Mouse (Mus musculus): ENCODE measurements around the gene Pcyox1. TPM values are rescaled to one million over a fixed set of nuclear protein-coding genes. Genes with fewer than 3 reads are reported as not detected.
"Not testable (repeated sequence)": the region's sequence is repeated elsewhere in the genome, so short reads cannot be mapped to it uniquely, and the experiment has no call there.

The Pcyox1 gene
- polyA plus RNA-seq, 1 experiment, result 4.8 TPM

DNA sequence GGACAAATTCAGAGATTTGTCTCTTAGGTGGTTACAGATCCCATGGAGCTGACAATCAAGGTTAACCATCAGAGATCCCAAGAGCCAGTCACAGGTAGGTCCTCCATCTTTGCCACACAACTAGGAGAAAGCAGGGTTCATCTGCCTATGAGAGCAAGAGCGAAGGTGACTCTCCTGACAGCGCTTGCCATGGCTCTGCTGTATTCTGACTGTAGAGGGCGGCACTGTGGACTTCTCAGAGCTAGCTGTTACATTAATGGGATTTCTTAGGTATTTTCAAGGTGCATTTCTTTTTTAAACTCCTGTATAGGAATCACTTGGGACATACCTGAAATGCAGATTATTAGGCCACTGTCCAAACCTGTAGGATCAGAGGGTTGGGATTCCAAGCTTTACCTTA, 42.0 kb downstream of the Pcyox1 start:
- Histone ChIP-seq H3K27me3 (ENCODE audit: control insufficient read depth, insufficient read depth, low read length) (no peaks in the 10 kb centered on the region), H3K36me3 (ENCODE audit: control insufficient read depth, insufficient read depth, low read length) (no peaks in the 10 kb centered on the region), H3K4me3 (ENCODE audit: control insufficient read depth, low read depth, low read length) (no peak overlapping the region), H3K27ac (ENCODE audit: control insufficient read depth, insufficient read depth, low read depth, low read length) (no peak overlapping the region), H3K4me1 (ENCODE audit: control insufficient read depth, insufficient read depth, low read length) (no peaks in the 10 kb centered on the region)
- no peak for TF ChIP-seq POLR2A (IDR thresholded peaks at IDR 0.05; ENCODE audit: control insufficient read depth, low read depth, low read length)
- no peak for TF ChIP-seq CTCF (IDR thresholded peaks at IDR 0.05; ENCODE audit: control insufficient read depth, insufficient read depth, insufficient replicate concordance, low read depth, low read length)

DNA sequence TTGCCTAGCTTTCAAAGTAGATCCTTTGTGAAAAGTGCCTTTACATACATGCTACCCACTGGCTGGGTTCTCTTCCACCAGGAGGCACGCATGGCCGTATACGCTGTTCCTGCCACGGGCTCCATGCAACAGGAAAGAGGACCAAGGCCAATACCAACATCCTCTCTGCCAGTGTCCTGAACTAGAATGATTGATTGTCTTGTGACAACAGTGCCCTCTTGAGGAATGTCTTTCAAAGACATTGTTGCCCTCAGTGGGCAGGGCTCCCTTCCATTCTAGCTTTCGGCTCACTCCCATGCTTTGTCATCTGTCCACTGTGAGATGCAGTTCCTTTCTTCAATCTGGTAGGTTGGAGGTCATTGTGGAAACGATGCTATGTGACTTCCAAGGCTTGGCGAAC, 47.7 kb downstream of the Pcyox1 start:
- Histone ChIP-seq H3K4me3 (ENCODE audit: control insufficient read depth, low read depth, low read length) (no peak overlapping the region), H3K4me1 (ENCODE audit: control insufficient read depth, insufficient read depth, low read length) (no peaks in the 10 kb centered on the region), H3K36me3 (ENCODE audit: control insufficient read depth, insufficient read depth, low read length) (no peaks in the 10 kb centered on the region), H3K27ac (ENCODE audit: control insufficient read depth, insufficient read depth, low read depth, low read length) (no peak overlapping the region), H3K27me3 (ENCODE audit: control insufficient read depth, insufficient read depth, low read length) (no peaks in the 10 kb centered on the region)
- TF ChIP-seq CTCF (IDR thresholded peaks at IDR 0.05; ENCODE audit: control insufficient read depth, insufficient read depth, insufficient replicate concordance, low read depth, low read length), result no peak
- no peak for TF ChIP-seq POLR2A (IDR thresholded peaks at IDR 0.05; ENCODE audit: control insufficient read depth, low read depth, low read length)

DNA sequence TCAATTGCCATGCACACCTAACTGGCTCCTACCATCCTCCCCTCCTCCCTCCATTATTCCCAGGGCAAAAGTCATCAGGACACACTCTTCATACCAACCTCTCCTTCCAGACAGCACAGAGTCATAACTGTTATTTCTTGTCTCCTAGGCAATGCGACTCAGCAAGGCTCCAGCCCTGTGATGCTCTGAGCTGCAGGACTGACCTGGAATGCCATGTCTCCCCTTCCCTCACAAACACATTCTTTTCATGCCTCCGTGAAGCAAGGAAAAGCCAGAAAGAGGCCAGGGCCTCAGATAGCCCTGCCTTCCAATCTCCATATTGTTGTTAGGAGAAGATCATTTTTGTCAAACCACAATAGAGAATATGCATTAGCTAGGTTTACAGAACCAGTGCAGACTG, 50.9 kb downstream of the Pcyox1 start:
- no peaks in the 10 kb centered on the region for H3K27me3 ChIP-seq (ENCODE audit: control insufficient read depth, insufficient read depth, low read length)
- H3K27ac ChIP-seq (ENCODE audit: control insufficient read depth, insufficient read depth, low read depth, low read length), result no peak overlapping the region
- H3K4me3 ChIP-seq (ENCODE audit: control insufficient read depth, low read depth, low read length), result no peak overlapping the region
- TF ChIP-seq CTCF (IDR thresholded peaks at IDR 0.05; ENCODE audit: control insufficient read depth, insufficient read depth, insufficient replicate concordance, low read depth, low read length), result no peak
- TF ChIP-seq POLR2A (IDR thresholded peaks at IDR 0.05; ENCODE audit: control insufficient read depth, low read depth, low read length), result no peak
- no peaks in the 10 kb centered on the region for H3K36me3 ChIP-seq (ENCODE audit: control insufficient read depth, insufficient read depth, low read length)
- H3K4me1 ChIP-seq (ENCODE audit: control insufficient read depth, insufficient read depth, low read length), result no peaks in the 10 kb centered on the region; the same call in 1 of the 2 replicates

DNA sequence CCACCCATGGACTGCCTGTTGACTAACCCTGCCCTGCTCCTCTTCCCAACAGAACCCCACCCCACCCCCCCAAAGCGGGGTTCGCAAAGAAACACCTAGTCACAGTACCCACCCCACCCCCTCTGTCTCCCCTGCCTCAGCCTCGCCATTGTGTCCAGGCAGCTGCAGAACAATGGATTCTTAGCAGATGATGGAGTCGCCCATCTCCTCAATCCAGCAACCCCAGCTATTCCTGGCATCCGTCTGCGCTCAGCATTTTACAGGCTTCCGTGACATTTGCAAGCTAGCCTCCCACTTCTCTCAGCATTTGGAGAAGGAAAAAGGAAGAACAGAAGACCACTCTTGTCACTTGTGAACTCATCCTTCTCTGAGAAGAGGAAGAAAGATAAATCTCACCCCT, 53.3 kb downstream of the Pcyox1 start:
- no peaks in the 10 kb centered on the region for H3K27me3 ChIP-seq (ENCODE audit: control insufficient read depth, insufficient read depth, low read length)
- H3K36me3 ChIP-seq (ENCODE audit: control insufficient read depth, insufficient read depth, low read length), result no peaks in the 10 kb centered on the region
- TF ChIP-seq CTCF (IDR thresholded peaks at IDR 0.05; ENCODE audit: control insufficient read depth, insufficient read depth, insufficient replicate concordance, low read depth, low read length), result no peak
- TF ChIP-seq POLR2A (IDR thresholded peaks at IDR 0.05; ENCODE audit: control insufficient read depth, low read depth, low read length), result no peak
- H3K4me1 ChIP-seq (ENCODE audit: control insufficient read depth, insufficient read depth, low read length), result no peaks in the 10 kb centered on the region; the same call in 1 of the 2 replicates
- no peak overlapping the region for H3K27ac ChIP-seq (ENCODE audit: control insufficient read depth, insufficient read depth, low read depth, low read length)
- H3K4me3 ChIP-seq (ENCODE audit: control insufficient read depth, low read depth, low read length), result no peak overlapping the region

DNA sequence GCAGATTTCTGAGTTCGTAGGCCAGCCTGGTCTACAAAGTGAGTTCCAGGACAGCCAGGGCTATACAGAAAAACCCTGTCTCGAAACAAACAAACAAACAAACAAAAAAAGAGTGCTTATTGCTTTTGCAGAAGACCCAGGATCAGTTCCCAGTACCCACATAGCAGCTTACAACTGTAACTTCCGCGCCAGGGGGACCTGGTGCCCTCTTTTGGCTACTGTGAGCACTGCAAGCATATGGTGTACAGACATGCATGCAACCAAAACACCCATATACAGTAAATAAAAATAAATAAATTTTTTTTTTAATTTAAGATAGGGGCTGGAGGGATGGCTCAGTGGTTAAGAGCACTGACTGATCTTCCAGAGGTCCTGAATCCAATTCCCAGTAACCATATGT, 60.6 kb downstream of the Pcyox1 start:
- not testable (repeated sequence) for H3K27me3 ChIP-seq (ENCODE audit: control insufficient read depth, insufficient read depth, low read length); H3K4me3 ChIP-seq (ENCODE audit: control insufficient read depth, low read depth, low read length); H3K4me1 ChIP-seq (ENCODE audit: control insufficient read depth, insufficient read depth, low read length); H3K36me3 ChIP-seq (ENCODE audit: control insufficient read depth, insufficient read depth, low read length); H3K27ac ChIP-seq (ENCODE audit: control insufficient read depth, insufficient read depth, low read depth, low read length)
- TF ChIP-seq CTCF (IDR thresholded peaks at IDR 0.05; ENCODE audit: control insufficient read depth, insufficient read depth, insufficient replicate concordance, low read depth, low read length), result peak; percentile 3; the same call in 1 of the 2 replicates

Other genes with a start within 250 kb of the Pcyox1 start
- gene Tgfa, start 201.9 kb downstream of the Pcyox1 start, polyA plus RNA-seq (2012; rRNA removed), result 2.1 and 2.7 TPM in 2 replicates
- gene Fam136a, start 31.5 kb downstream of the Pcyox1 start, polyA plus RNA-seq (2012; rRNA removed), result 13.4 and 16.4 TPM in 2 replicates
- gene Snrpg, start 25.9 kb downstream of the Pcyox1 start, polyA plus RNA-seq (2012; rRNA removed), result 68.3 and 87.3 TPM in 2 replicates
- 9.0 and 9.7 TPM in 2 replicates for gene Tia1, start 7.1 kb upstream of the Pcyox1 start, polyA plus RNA-seq (2012; rRNA removed)
- gene Gm44790, start 29.5 kb upstream of the Pcyox1 start, polyA plus RNA-seq (2012; rRNA removed), result 2.8 and 3.1 TPM in 2 replicates
- 77.1 and 82.3 TPM in 2 replicates for gene C87436, start 41.2 kb upstream of the Pcyox1 start, polyA plus RNA-seq (2012; rRNA removed)
- gene Pcbp1, start 129.2 kb upstream of the Pcyox1 start, polyA plus RNA-seq (2012; rRNA removed), result 91.6 and 99.3 TPM in 2 replicates
- 0.75 and 0.77 TPM in 2 replicates for gene Asprv1, start 231.0 kb upstream of the Pcyox1 start, polyA plus RNA-seq (2012; rRNA removed)